Mouse (Mus musculus) heart, postnatal 36 days (tissue): ENCODE data around the gene Mex3b. TPM values are rescaled to one million over a fixed set of nuclear protein-coding genes. Genes with fewer than 3 reads are reported as not detected.

Experiments used
- DNase-seq, 2 experiments: peaks; one replicate each; pipeline ENCODE4 v3.0.0; 2021 to 2022
- intact Hi-C: fragments of 180-260 bp; cut with DNase I; formaldehyde crosslinking; loops from one replicate; pipeline ENCODE4 v1.15.1; 2025
- total RNA-seq, 2 experiments: library from RNA; stranded (reverse); gene quantifications; 2 replicates each; pipeline ENCODE4 v1.2.3; 2021

Gene Mex3b
- 1 to 10 TPM; 1.9 to 2.2 TPM for total RNA-seq

- peak; percentile 59 to 63 for DNase-seq
- intact Hi-C loops, result loop anchor here (2.0 to 10.0 kb wide), 5 partner anchors 150 to 1015 kb away; partner anchors contain the start of genes Mesd, Stard5 and Tlnrd1
These were observed at the start of gene Mex3b for GRCm38 (mm10) chr7:82867271-82868121. Gene Mex3b, plus strand, starts transcription at chr7:82867333.

- intact Hi-C loops, result no loop called here
- DNase-seq, result no peak
These were observed 47.6 kb upstream of the Mex3b start for GRCm38 (mm10) chr7:82819541-82819940.

- intact Hi-C loops, result no loop called here
- DNase-seq, result no peak
These were observed 46.5 kb upstream of the Mex3b start for GRCm38 (mm10) chr7:82820661-82821060.

GRCm38 (mm10) chr7:82821501-82821900 lies 45.6 kb upstream of the Mex3b start:
- intact Hi-C loops, result no loop called here
- no peak for DNase-seq

- intact Hi-C loops, result no loop called here
- DNase-seq, result no peak
These were observed 44.6 kb upstream of the Mex3b start for GRCm38 (mm10) chr7:82822528-82822927.

GRCm38 (mm10) chr7:82828193-82828592 lies 38.9 kb upstream of the Mex3b start:
- intact Hi-C loops, result no loop called here
- no peak for DNase-seq

GRCm38 (mm10) chr7:82829516-82829915 lies 37.6 kb upstream of the Mex3b start:
- intact Hi-C loops, result no loop called here
- DNase-seq, result no peak

GRCm38 (mm10) chr7:82834471-82834870 lies 32.7 kb upstream of the Mex3b start:
- intact Hi-C loops, result no loop called here
- DNase-seq, result no peak

GRCm38 (mm10) chr7:82838414-82838813 lies 28.7 kb upstream of the Mex3b start:
- no peak for DNase-seq
- intact Hi-C loops, result no loop called here

- intact Hi-C loops, result no loop called here
- DNase-seq, result no peak
These were observed 28.0 kb upstream of the Mex3b start for GRCm38 (mm10) chr7:82838965-82839675.

GRCm38 (mm10) chr7:82842222-82842920 lies 24.8 kb upstream of the Mex3b start:
- no peak for DNase-seq
- intact Hi-C loops, result no loop called here

GRCm38 (mm10) chr7:82850756-82851155 lies 16.4 kb upstream of the Mex3b start:
- intact Hi-C loops, result no loop called here
- no peak for DNase-seq

- intact Hi-C loops, result no loop called here
- DNase-seq, result no peak
These were observed 15.5 kb upstream of the Mex3b start for GRCm38 (mm10) chr7:82851670-82852069.

- DNase-seq, result no peak
- intact Hi-C loops, result no loop called here
These were observed 12.9 kb upstream of the Mex3b start for GRCm38 (mm10) chr7:82854195-82854766.

- intact Hi-C loops, result no loop called here
- DNase-seq, result no peak
These were observed 8.5 kb upstream of the Mex3b start for GRCm38 (mm10) chr7:82858611-82859010.

GRCm38 (mm10) chr7:82860626-82861025 lies 6.5 kb upstream of the Mex3b start:
- no peak for DNase-seq
- intact Hi-C loops, result loop anchor here (10.0 kb wide), 2 partner anchors 774 to 954 kb away; partner anchors contain the start of gene Stard5

GRCm38 (mm10) chr7:82863341-82863740 lies 3.8 kb upstream of the Mex3b start:
- DNase-seq, result no peak
- intact Hi-C loops, result loop anchor here (10.0 kb wide), 2 partner anchors 771 to 951 kb away; partner anchors contain the start of gene Stard5

- intact Hi-C loops, result loop anchor here (10.0 kb wide), 2 partner anchors 770 to 950 kb away; partner anchors contain the start of gene Stard5
- DNase-seq, result no peak
These were observed 2.7 kb upstream of the Mex3b start for GRCm38 (mm10) chr7:82864260-82864990.

GRCm38 (mm10) chr7:82864991-82865771 lies 2.0 kb upstream of the Mex3b start:
- intact Hi-C loops, result loop anchor here (1.0 to 10.0 kb wide), 5 partner anchors 148 to 1017 kb away; partner anchors contain the start of genes Mesd, Stard5 and Tlnrd1
- DNase-seq, result no peak
